ENCODE assay signal across 1 mouse cellular context in genomic region chr3:89912543-89913391, GRCm38 (mm10).
TF ChIP-seq lines count a peak whose summit lies in the region.

Gene Il6ra (minus strand): TSS chr3:89913196.

TF ChIP-seq in MEL, 35 proteins besides CTCF, POLR2A, EP300 and RAD21 (continued from another document):
- TF ChIP-seq NRF1 (IDR thresholded peaks at IDR 0.05; ENCODE audit: insufficient read depth, low read depth, low read length, poor library complexity, severe bottlenecking) (no peak), ETS1 (IDR thresholded peaks at IDR 0.05; ENCODE audit: low read depth, low read length) (peak; percentile 67), HCFC1 (IDR thresholded peaks at IDR 0.05; ENCODE audit: low read depth, low read length) (no peak), TCF12 (IDR thresholded peaks at IDR 0.05; ENCODE audit: low read depth, low read length) (0 out of 2 replicates have a peak, but pooled peaks have one; percentile 12), POLR2AphosphoS5 (IDR thresholded peaks at IDR 0.05; ENCODE audit: borderline replicate concordance, low read depth, low read length) (no peak), MEF2A (IDR thresholded peaks at IDR 0.05; ENCODE audit: extremely low read depth, insufficient replicate concordance, low read depth, low read length, poor library complexity, severe bottlenecking) (no peak), TAL1 (IDR thresholded peaks at IDR 0.05; ENCODE audit: low read length) (no peak), ZC3H11A (IDR thresholded peaks at IDR 0.05; ENCODE audit: low read depth, low read length) (no peak), POLR2AphosphoS2 (IDR thresholded peaks at IDR 0.05; ENCODE audit: low read length) (no peak), USF2 (IDR thresholded peaks at IDR 0.05; ENCODE audit: borderline replicate concordance in 1 of 2, insufficient read depth in 1 of 2, low read depth in 1 of 2, low read length in 2 of 2) (0 out of 4 replicates have a peak, but pooled peaks of 1 of the 2 experiments have one; percentile 41), MXI1 (IDR thresholded peaks at IDR 0.05; ENCODE audit: low read depth, low read length) (peak; percentile 93)
